Mouse (Mus musculus) retina, postnatal 7 days (tissue): ENCODE data around the gene Mpp3.

ENCODE experiments used
- DNase-seq: peaks from one replicate; pipeline ENCODE4 v3.0.0-alpha.2; 2012; ENCODE audit warnings: low read depth, low spot score

Gene Mpp3

DNA sequence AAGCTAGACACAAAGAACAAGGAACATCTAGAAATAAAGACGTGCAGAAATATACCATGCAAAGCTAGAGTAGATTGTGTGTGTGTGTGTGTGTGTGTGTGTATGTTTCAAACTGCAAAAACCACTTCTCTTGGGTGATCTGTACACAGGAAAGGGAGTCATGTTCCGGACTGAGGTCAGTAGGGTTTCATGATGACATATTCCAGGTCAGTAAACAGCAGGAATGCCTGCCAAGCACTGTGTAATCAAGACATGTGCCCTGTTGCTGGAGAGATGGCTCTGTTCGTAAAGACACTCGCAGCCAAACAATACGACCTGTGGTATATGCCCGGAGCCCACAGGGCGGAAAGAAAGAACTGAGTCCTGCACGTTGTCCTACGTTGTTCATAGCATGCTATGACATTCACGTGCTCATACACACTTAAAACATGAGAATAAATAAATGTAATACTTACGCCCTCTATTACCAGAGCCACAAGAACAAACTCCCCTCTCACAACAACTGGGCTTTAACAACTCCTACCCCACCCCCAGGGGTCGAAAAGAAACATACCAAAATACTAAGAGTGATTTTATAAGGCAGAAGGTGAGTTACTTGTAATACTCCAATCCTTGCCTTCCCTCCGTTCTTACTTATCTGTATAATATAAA, 11.4 kb upstream of the Mpp3 start:
- DNase-seq, result no peak

DNA sequence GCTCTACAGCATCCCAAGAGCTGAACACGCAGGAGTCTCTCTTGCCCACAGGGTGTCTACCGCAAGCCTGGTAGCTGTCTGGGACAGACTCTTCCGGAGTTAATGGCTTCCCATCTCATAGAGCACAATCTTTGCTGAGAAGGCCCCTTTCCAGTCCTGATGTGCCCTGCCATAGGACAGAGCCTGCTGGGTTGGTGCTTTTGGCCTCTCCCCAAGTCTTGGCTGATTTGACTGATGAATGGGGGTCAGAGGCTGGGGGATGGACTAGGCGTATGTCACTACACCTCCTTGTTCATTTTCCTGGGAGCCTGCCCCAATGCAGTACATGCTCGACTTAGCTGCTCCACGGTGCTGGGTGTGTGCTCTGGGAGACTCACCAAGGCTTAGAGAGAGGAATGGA, 9.5 kb upstream of the Mpp3 start:
- DNase-seq, result no peak

DNA sequence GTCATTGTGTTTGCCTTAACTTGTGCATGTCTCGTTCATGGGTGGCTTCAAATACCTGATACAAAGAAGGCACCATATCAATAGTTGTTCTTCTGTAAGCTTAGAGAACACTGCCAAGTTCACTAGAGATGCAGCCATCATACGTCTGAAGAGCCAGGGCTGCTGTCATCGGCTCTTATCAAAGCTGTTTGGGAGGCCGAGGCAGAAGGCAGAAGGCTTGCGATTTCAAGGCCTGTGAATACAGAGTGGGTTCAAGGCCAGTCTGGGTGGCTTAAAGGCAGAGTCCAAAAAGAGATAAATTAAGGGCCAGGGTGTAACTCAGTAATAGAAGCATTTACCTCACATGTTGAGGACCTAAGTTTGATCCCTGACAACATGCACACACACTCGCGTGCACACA, 8.1 kb upstream of the Mpp3 start:
- no peak for DNase-seq

- no peak for DNase-seq
These were observed 7.2 kb upstream of the Mpp3 start for GRCm38 (mm10) chr11:102035456-102035960.

DNA sequence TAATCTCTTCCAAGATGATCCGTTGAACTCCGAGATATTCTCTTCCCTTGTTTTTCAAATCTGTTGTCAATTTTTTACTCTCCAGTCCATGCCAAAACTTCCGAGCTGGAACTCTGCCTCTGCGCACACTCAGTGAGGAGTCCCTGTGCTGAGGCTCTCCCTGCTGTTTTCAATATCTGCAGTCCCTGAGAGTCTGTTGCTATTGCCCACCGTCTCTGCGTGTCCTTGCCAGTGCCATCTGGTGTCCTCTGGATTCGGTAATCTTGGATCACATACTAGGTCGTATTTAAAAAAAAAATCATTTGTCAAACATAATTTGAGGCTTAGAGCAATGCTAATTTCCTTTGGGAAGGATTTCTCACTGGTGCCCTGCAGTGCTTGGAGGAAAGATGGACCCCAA, 6.6 kb upstream of the Mpp3 start:
- DNase-seq, result no peak

DNA sequence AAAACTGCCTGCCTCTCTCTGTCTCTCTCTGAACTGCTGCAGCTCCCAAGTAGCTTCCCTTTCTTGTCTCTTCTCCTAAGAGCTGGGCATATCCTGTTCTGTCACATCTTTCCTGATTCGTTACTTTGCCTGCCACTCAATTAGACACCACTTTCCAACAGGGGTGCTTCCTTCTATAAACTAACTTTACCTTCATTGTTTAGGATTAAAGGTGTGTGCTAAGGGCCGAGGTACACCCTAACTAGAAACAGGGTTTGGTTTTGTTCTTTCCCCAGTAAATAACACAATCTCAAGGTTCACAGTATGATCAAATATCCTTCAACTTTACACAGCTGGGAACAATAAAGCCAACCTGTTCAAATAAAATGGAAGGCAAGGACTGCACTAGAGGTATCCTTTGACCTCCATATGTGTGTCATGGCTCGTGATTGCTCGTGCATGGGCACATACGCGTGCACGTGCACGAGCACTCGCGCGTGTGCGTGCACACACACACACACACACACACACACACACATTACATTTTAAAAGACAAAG, 4.9 kb upstream of the Mpp3 start:
- DNase-seq, result no peak

- DNase-seq, result no peak
These were observed 2.9 kb upstream of the Mpp3 start for GRCm38 (mm10) chr11:102031149-102031548.

GRCm38 (mm10) chr11:102029966-102030365, 1.7 kb upstream of the Mpp3 start:
- DNase-seq, result no peak

DNA sequence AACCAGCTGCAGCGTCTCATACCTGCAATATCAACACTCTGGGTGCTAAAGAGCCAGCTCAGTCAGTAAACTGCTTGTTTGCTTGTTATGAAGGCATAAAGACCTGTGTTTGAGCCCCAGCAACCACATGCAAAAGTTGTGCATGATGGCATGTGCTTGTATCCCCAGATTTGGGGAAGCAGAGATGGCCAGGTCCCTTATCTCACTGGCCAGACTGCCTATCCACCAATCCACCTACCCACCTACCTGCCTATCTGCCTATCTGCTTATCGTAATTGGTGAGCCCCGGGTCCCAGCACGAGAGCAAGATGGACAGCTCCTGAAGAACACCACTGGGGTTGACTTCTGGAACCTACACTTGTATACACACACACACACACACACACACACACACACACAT, 1.0 kb upstream of the Mpp3 start:
- DNase-seq, result no peak

GRCm38 (mm10) chr11:102027361-102028017, 772 bp downstream of the Mpp3 start:
- no peak for DNase-seq

DNA sequence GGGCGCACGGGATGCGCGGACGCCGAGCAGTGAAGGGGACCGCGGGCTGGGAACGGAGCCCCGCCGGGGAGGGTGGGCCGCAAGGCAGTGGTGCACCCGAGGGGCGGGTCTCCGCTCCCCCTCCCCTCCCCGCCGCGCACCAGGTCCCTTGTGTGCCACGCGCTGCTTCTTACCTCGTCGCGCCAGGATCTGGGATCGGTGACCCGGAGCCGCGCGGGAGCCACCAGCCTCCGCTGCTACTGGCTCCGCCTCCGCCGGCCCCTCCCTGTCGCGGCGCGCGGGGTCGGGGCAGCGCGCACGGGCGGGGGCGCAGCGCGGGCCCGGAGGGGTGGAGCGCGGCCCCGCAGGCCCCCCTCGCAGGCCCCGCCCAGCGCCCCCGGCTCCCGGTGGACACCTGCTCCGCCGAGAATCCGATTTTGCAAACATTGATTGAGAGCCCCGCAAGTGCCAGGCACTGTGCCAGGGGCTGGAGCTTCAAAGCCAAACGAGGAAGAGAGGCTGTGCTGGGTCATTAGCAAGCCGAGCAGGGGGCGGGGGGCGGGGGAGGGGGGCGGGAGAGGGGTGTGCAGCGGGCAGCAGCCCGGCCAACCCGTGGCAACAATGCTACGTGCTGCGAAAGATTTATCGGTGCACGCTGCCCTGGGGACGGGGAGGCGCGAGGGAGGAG, 1.4 kb downstream of the Mpp3 start:
- peak; percentile 68 for DNase-seq

DNA sequence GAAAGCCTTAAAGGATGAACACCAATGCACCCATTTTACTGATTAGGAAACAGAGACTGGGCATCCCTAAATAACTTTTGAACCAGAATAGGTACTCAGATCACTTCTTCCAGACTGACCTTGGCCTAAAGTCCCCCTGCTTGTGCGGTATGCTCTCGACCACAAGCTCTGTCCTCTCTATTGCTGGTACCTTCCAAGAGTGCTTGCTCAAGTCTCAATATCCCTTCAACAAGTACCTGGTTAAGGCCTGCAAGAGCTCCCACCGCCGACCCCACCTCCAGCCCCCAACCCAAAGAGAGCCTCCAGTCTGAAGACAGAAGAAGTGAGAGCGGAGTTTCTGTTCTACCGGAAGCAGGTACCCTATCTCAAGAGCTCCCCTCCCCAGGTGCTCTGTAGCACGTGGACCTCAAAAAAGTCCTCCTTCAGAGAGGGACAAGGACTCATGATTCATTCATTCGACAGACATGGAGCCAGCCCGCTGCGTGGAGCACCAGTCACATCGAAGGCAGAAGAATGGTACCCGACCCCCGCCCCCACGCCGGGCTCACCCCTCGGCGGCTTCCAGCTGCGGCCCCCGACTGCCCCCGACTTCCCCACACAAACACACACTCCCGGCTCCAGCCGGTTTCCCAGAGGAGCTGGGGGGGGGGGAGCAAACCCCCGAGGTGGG, 2.1 kb downstream of the Mpp3 start:
- DNase-seq, result no peak

- no peak for DNase-seq
These were observed 2.9 kb downstream of the Mpp3 start for GRCm38 (mm10) chr11:102025354-102025753.

DNA sequence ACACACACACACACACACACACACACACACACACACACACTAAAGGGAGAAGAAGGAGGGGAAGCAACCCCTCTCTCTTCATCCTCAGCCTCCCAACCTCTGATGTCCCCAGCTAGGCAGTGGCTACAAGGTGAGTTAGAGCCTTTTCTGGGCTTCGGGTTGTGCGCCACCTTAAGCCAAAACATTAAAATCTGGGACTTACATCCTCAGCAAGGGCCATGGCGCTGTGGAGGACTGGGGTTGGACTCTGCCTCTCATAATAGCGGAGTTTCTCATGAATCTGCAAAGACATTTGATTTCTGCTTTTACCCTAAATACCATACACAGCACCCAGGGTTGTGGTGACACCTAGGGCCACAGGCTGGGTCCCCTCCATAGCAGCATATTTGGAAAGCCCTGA, 3.4 kb downstream of the Mpp3 start:
- DNase-seq, result no peak

DNA sequence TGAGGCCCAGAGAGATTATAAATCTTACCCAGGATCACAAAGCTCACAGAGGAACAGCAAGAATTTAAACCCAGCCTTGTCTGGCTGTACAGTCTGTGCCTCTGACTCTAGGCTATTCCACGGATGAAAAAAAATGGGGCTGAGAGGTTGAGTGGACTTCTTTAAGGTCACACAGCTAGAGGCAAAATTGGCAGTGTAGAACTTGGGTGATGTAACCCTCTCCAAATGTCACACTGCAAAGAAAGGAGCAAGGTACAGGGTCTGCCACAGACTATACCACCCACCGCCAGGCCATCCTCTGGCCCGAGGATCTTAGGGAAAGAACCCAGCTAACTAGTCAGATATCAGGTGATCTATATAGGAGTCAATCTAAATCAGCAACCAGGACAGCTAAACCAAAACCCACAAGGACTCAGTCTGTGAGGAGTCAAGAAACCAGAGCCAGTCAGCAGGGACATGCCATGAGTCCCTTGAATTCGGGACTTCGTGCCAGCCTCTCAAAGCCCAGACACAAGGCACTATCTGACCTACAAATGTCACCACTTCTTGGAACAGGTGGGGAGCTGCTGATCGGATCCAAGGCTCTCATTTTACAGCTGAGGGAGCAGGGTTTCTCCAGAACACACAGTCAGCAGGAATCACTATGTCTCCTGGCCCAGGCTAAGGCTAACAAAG, 4.0 kb downstream of the Mpp3 start:
- DNase-seq, result no peak

- DNase-seq, result no peak
These were observed 4.9 kb downstream of the Mpp3 start for GRCm38 (mm10) chr11:102023406-102023805.

- DNase-seq, result no peak
These were observed 7.1 kb downstream of the Mpp3 start for GRCm38 (mm10) chr11:102021196-102021595.

- no peak for DNase-seq
These were observed 8.5 kb downstream of the Mpp3 start for GRCm38 (mm10) chr11:102019736-102020135.

DNA sequence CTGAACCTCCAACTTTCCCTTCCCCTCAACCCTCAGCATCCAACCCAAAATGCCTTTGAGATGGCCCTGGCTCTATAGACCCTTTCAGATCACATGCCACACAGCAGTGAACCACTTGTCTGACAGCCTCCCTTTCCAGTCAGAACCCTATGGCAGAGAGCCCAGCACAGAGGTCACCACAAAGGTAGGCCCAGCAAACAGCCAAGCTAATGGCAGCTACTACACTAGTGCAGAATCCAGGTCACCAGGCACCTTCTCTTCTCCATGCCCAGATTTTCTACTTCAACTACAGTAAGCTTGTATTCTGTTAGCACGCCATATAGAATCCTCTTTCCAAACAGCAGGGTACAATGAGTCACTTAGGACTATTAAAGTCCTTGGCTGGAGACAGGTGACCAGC, 12.1 kb downstream of the Mpp3 start:
- DNase-seq, result no peak

DNA sequence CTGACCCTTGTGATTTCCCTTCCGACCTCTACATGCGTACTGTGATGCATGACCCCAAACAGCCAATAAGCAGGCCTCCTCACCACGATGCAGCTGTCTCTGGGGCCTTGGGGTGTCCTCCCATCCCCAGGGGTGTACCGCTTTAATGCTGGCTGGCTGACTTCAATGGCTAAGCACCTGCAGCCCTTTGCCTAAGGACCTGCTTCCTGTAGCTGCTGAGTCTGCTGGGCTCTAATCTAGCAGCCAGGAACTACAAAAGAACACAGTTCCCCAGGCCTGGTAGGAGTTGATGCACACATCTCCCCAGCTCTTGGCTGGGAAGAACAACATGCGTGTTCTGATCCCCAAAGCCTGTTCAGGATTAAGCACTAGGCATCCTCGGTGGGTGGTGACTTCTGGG, 12.8 kb downstream of the Mpp3 start:
- DNase-seq, result no peak

DNA sequence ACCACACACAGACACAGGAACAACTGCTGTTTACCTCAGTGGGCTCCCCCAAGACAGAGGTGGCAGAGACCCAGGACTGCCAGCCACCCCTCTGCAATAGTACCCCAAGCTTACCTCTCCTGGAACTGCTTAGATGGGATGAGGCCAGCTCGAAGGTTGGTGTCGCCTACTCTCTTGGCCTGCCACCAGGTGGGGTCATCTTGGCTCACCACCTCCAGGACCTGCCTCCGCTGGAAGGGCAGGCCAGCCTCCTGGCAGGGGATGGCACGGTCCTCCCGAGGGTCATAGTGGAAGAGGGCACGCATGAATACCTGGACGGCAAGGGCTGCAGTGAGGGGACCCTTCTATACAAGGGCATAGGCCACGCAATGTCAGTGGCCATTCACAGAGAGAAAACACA, 15.1 kb downstream of the Mpp3 start:
- no peak for DNase-seq

GRCm38 (mm10) chr11:102011510-102011909, 16.8 kb downstream of the Mpp3 start:
- DNase-seq, result no peak
